Mouse (Mus musculus): Measurements from ENCODE around the gene Vav1. TPM values are rescaled to one million over a fixed set of nuclear protein-coding genes. Genes with fewer than 3 reads are reported as not detected.
A peak's percentile ranks its signal among the peaks of the same experiment; 100 is the strongest.

Vav1 gene
- polyA plus RNA-seq, 1 experiment from 2014 or later: 1.6 TPM

- no peak for ATAC-seq (ENCODE audit: insufficient number of reproducible peaks, low FRiP score)
- no peaks in the 10 kb centered on the region for H3K36me3 ChIP-seq
- 59% methylated on average over 3 of the region's 3 CpGs for WGBS
- no peak overlapping the region for H3K4me3 ChIP-seq
- H3K9ac ChIP-seq: no peak overlapping the region
- peaks cover 28% of the 10 kb centered on the region for H3K27me3 ChIP-seq (replicated peaks)
- H3K27ac ChIP-seq (ENCODE audit: poor library complexity, severe bottlenecking): no peak overlapping the region
- peaks cover 7% of the 10 kb centered on the region for H3K4me1 ChIP-seq (replicated peaks)
- H3K4me2 ChIP-seq: no peak overlapping the region
- H3K9me3 ChIP-seq (replicated peaks): no peaks in the 10 kb centered on the region
Observed at GRCm38 (mm10) chr17:57280411-57280810, 1.5 kb downstream of the Vav1 start.

- H3K4me1 ChIP-seq (replicated peaks): no peaks in the 10 kb centered on the region
- no peak overlapping the region for H3K27ac ChIP-seq (ENCODE audit: poor library complexity, severe bottlenecking)
- WGBS: 76% methylated on average over 5 of the region's 5 CpGs
- no peaks in the 10 kb centered on the region for H3K36me3 ChIP-seq
- no peaks in the 10 kb centered on the region for H3K9me3 ChIP-seq (replicated peaks)
- H3K27me3 ChIP-seq (replicated peaks): peaks cover 19% of the 10 kb centered on the region
- no peak for ATAC-seq (ENCODE audit: insufficient number of reproducible peaks, low FRiP score)
- H3K4me3 ChIP-seq: no peak overlapping the region
- no peak overlapping the region for H3K4me2 ChIP-seq
- no peak overlapping the region for H3K9ac ChIP-seq
Observed at GRCm38 (mm10) chr17:57283906-57284305, 5.0 kb downstream of the Vav1 start.

DNA sequence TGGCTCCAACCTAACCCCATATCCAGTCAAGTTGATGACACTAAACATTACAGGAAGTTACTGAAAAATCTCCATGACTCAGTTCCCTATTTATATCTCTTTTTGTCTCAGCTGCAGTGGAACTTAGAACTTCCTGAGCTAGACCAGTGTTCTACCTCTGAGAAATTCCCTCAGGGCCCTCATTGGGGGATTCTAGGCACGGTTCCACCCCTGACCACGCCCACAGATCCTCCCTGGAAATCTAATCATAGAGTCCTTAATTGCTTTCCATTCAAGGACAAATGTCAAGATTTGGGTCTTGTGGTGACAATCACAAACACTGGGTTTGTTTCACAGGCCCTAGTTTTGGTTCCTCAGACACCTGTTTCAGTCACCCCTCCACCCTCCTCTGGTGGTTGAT is 6.2 kb downstream of the Vav1 start:
- Histone ChIP-seq H3K27me3 (replicated peaks) (peaks cover 7% of the 10 kb centered on the region; the same call in 1 of the 2 replicates), H3K4me2 (no peak overlapping the region), H3K27ac (ENCODE audit: poor library complexity, severe bottlenecking) (no peak overlapping the region), H3K4me3 (no peak overlapping the region), H3K36me3 (no peaks in the 10 kb centered on the region), H3K9me3 (replicated peaks) (peaks cover 3% of the 10 kb centered on the region), H3K9ac (no peak overlapping the region), H3K4me1 (replicated peaks) (no peaks in the 10 kb centered on the region)
- ATAC-seq (ENCODE audit: insufficient number of reproducible peaks, low FRiP score): no peak
- 58% methylated on average over 2 of the region's 2 CpGs for WGBS

DNA sequence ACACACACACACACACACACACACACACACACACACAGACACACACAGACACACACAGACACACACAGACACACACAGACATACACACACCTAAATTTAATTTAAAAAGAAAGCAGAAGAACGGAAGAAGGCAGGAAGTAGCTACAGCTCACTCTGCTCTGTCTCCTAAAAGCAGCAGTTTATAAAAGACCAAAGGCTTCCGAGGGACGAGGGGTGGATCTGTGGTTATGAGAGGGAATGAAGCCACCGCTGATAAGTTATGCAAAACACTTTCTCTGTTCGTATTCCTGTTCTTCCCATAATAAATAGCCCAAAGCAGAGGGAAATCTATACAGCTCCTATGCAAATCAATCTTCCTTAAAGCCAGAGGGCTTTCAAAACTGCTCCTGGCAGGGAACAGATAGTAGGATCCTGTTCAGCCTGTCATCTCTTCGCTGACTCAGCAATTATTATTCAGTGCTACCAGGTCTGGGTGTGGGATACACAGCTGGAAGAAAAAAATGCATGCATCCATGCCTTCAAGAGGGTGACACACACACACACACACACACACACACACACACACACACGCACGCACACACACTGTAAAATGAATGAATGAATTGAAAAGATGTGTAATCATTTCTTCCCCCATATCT is 7.9 kb downstream of the Vav1 start:
- WGBS: 67% methylated on average over 8 of the region's 8 CpGs
- no peaks in the 10 kb centered on the region for H3K4me1 ChIP-seq (replicated peaks)
- no peaks in the 10 kb centered on the region for H3K36me3 ChIP-seq
- no peak overlapping the region for H3K9ac ChIP-seq
- H3K27ac ChIP-seq (ENCODE audit: poor library complexity, severe bottlenecking): no peak overlapping the region
- peaks cover 3% of the 10 kb centered on the region for H3K9me3 ChIP-seq (replicated peaks)
- no peak overlapping the region for H3K4me2 ChIP-seq
- 0 out of 2 replicates have a peak, but pooled peaks cover 6% of the 10 kb centered on the region for H3K27me3 ChIP-seq (replicated peaks)
- no peak overlapping the region for H3K4me3 ChIP-seq
- ATAC-seq (ENCODE audit: insufficient number of reproducible peaks, low FRiP score): no peak

DNA sequence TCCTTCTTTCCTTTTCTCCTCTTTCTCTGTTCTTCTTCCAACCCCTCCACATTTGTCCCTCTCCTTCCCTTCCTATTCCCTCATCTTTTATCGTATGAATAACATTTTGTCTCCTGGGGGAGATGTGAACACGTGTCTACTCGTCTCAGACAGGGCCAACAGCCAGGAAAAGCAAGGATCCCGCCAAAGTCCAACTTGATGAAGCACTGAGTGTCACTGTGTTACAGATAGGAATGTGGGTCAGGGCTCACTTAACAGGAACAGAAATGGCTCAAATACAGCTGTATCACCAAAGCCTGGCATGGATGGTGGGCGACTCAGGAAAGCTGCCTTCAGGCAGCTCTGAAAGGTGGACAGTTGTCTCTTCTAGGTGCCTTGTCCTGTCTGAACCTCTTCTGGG is 10.4 kb downstream of the Vav1 start:
- no peak overlapping the region for H3K4me2 ChIP-seq
- H3K9ac ChIP-seq: no peak overlapping the region
- H3K9me3 ChIP-seq (replicated peaks): peaks cover 3% of the 10 kb centered on the region
- no peak overlapping the region for H3K4me3 ChIP-seq
- no peak for ATAC-seq (ENCODE audit: insufficient number of reproducible peaks, low FRiP score)
- no peaks in the 10 kb centered on the region for H3K36me3 ChIP-seq
- no peaks in the 10 kb centered on the region for H3K27me3 ChIP-seq (replicated peaks)
- peak overlapping the region; percentile 56; the same call in 1 of the 2 replicates for H3K27ac ChIP-seq (ENCODE audit: poor library complexity, severe bottlenecking)
- H3K4me1 ChIP-seq (replicated peaks): no peaks in the 10 kb centered on the region
- 79% methylated on average over 5 of the region's 5 CpGs for WGBS

- WGBS: 58% methylated on average over 9 of the region's 9 CpGs
- ATAC-seq (ENCODE audit: insufficient number of reproducible peaks, low FRiP score): peak; percentile 66
- no peaks in the 10 kb centered on the region for H3K27me3 ChIP-seq (replicated peaks)
- no peaks in the 10 kb centered on the region for H3K36me3 ChIP-seq
- no peak overlapping the region for H3K9ac ChIP-seq
- H3K9me3 ChIP-seq (replicated peaks): peaks cover 3% of the 10 kb centered on the region
- H3K4me2 ChIP-seq: 0 out of 2 replicates have a peak overlapping the region, but pooled peaks have one; percentile 3
- no peak overlapping the region for H3K4me3 ChIP-seq
- H3K4me1 ChIP-seq (replicated peaks): no peaks in the 10 kb centered on the region
- H3K27ac ChIP-seq (ENCODE audit: poor library complexity, severe bottlenecking): peak overlapping the region; percentile 56; the same call in 1 of the 2 replicates
Observed at GRCm38 (mm10) chr17:57290001-57290670, 11.2 kb downstream of the Vav1 start.

GRCm38 (mm10) chr17:57290671-57291055 is 11.8 kb downstream of the Vav1 start:
- Histone ChIP-seq H3K4me2 (0 out of 2 replicates have a peak overlapping the region, but pooled peaks have one; percentile 3), H3K27me3 (replicated peaks) (no peaks in the 10 kb centered on the region), H3K36me3 (no peaks in the 10 kb centered on the region), H3K4me1 (replicated peaks) (no peaks in the 10 kb centered on the region), H3K4me3 (no peak overlapping the region), H3K9me3 (replicated peaks) (peaks cover 3% of the 10 kb centered on the region), H3K27ac (ENCODE audit: poor library complexity, severe bottlenecking) (peak overlapping the region; percentile 0; the same call in 1 of the 2 replicates), H3K9ac (no peak overlapping the region)
- WGBS: 51% methylated on average over 7 of the region's 7 CpGs
- ATAC-seq (ENCODE audit: insufficient number of reproducible peaks, low FRiP score): no peak

GRCm38 (mm10) chr17:57292302-57292701 is 13.4 kb downstream of the Vav1 start:
- 73% methylated on average over 2 of the region's 2 CpGs for WGBS
- Histone ChIP-seq H3K9ac (no peak overlapping the region), H3K4me2 (no peak overlapping the region), H3K4me3 (no peak overlapping the region), H3K27ac (ENCODE audit: poor library complexity, severe bottlenecking) (no peak overlapping the region), H3K4me1 (replicated peaks) (no peaks in the 10 kb centered on the region), H3K36me3 (no peaks in the 10 kb centered on the region), H3K9me3 (replicated peaks) (peaks cover 3% of the 10 kb centered on the region), H3K27me3 (replicated peaks) (no peaks in the 10 kb centered on the region)
- no peak for ATAC-seq (ENCODE audit: insufficient number of reproducible peaks, low FRiP score)

- no peaks in the 10 kb centered on the region for H3K27me3 ChIP-seq (replicated peaks)
- peaks cover 3% of the 10 kb centered on the region for H3K9me3 ChIP-seq (replicated peaks)
- WGBS: 88% methylated on average over 9 of the region's 9 CpGs
- no peaks in the 10 kb centered on the region for H3K4me1 ChIP-seq (replicated peaks)
- no peak overlapping the region for H3K4me3 ChIP-seq
- no peak overlapping the region for H3K9ac ChIP-seq
- no peak overlapping the region for H3K27ac ChIP-seq (ENCODE audit: poor library complexity, severe bottlenecking)
- no peaks in the 10 kb centered on the region for H3K36me3 ChIP-seq
- no peak overlapping the region for H3K4me2 ChIP-seq
- ATAC-seq (ENCODE audit: insufficient number of reproducible peaks, low FRiP score): no peak
Observed at GRCm38 (mm10) chr17:57292968-57293367, 14.1 kb downstream of the Vav1 start.

DNA sequence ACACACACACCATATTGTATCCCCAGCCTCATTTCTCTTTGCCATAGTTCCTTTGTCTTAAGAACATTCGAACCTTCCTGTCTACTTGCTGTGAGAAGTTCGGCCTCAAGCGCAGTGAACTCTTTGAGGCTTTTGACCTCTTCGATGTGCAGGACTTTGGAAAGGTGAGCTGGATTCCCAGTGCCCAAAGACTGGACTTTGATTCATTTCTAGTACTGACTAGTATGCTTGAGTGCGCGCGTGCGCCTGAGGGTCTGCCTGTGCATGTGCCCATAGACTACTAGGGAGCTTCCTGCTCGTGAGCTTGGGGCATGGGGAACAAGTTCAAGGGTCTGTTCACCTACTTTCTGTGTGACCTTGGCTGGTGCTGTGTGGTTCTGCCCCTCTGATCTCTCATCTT is 17.0 kb downstream of the Vav1 start:
- Histone ChIP-seq H3K4me1 (replicated peaks) (no peaks in the 10 kb centered on the region), H3K27ac (ENCODE audit: poor library complexity, severe bottlenecking) (no peak overlapping the region), H3K36me3 (no peaks in the 10 kb centered on the region), H3K27me3 (replicated peaks) (no peaks in the 10 kb centered on the region), H3K4me2 (no peak overlapping the region), H3K9ac (no peak overlapping the region), H3K4me3 (no peak overlapping the region), H3K9me3 (replicated peaks) (no peaks in the 10 kb centered on the region)
- ATAC-seq (ENCODE audit: insufficient number of reproducible peaks, low FRiP score): no peak
- 88% methylated on average over 9 of the region's 9 CpGs for WGBS

DNA sequence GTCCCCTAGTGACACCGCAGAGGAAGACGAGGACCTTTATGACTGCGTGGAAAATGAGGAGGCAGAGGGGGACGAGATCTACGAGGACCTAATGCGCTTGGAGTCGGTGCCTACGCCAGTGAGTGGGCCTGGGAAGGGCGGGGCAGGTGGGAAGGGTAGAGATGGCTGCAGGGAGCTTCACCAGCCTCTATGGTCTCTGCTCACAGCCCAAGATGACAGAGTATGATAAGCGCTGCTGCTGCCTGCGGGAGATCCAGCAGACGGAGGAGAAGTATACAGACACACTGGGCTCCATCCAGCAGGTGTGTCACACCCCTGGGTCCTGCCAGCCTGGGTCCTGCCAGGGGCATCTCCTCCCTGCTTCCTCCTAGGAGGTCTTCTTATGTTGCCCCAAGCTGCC is 18.1 kb downstream of the Vav1 start:
- Histone ChIP-seq H3K9me3 (replicated peaks) (no peaks in the 10 kb centered on the region), H3K4me2 (no peak overlapping the region), H3K36me3 (no peaks in the 10 kb centered on the region), H3K9ac (no peak overlapping the region), H3K4me3 (no peak overlapping the region), H3K27ac (ENCODE audit: poor library complexity, severe bottlenecking) (no peak overlapping the region), H3K27me3 (replicated peaks) (no peaks in the 10 kb centered on the region), H3K4me1 (replicated peaks) (no peaks in the 10 kb centered on the region)
- no peak for ATAC-seq (ENCODE audit: insufficient number of reproducible peaks, low FRiP score)
- WGBS: 74% methylated on average over 11 of the region's 12 CpGs
